Mouse (Mus musculus): ENCODE measurements at regions not wholly inside any gene's neighbourhood (a gene's known extent, or its start where the extent isn't known, plus 50 kb on each side); places are given as distances from the start of the nearest gene placed in this dataset.
A peak's percentile ranks its signal among the peaks of the same experiment; 100 is the strongest.

GRCm38 (mm10) chr16:29838981-29839661 lies 225.1 kb upstream of the Hes1 start:
- DNase-seq, result peak in 1 of 2 experiments; percentile 30

- no peak for DNase-seq
Observed at GRCm38 (mm10) chr16:29839662-29840001, 224.6 kb upstream of the Hes1 start.

- DNase-seq, result no peak
Observed at GRCm38 (mm10) chr16:29840412-29840811, 223.8 kb upstream of the Hes1 start.

GRCm38 (mm10) chr16:29841132-29841531 lies 223.1 kb upstream of the Hes1 start:
- DNase-seq, result no peak

GRCm38 (mm10) chr16:29842071-29842470 lies 222.1 kb upstream of the Hes1 start:
- DNase-seq, result no peak

- DNase-seq, result no peak
Observed at GRCm38 (mm10) chr16:29843490-29843889, 220.7 kb upstream of the Hes1 start.

- no peak for DNase-seq
Observed at GRCm38 (mm10) chr16:29844706-29845596, 219.2 kb upstream of the Hes1 start.

- no peak for DNase-seq
Observed at GRCm38 (mm10) chr16:29845597-29845986, 218.6 kb upstream of the Hes1 start.

- no peak for DNase-seq
Observed at GRCm38 (mm10) chr16:29847059-29847458, 217.1 kb upstream of the Hes1 start.

- DNase-seq, result no peak
Observed at GRCm38 (mm10) chr16:29847734-29848133, 216.4 kb upstream of the Hes1 start.

- no peak for DNase-seq
Observed at GRCm38 (mm10) chr16:29848527-29848926, 215.7 kb upstream of the Hes1 start.

- DNase-seq, result no peak
Observed at GRCm38 (mm10) chr16:29849511-29849910, 214.7 kb upstream of the Hes1 start.

GRCm38 (mm10) chr16:29850616-29851015 lies 213.6 kb upstream of the Hes1 start:
- no peak for DNase-seq

GRCm38 (mm10) chr16:29851827-29852226 lies 212.4 kb upstream of the Hes1 start:
- no peak for DNase-seq

- DNase-seq, result no peak
Observed at GRCm38 (mm10) chr16:29854805-29855565, 209.2 kb upstream of the Hes1 start.

- no peak for DNase-seq
Observed at GRCm38 (mm10) chr16:29856545-29856944, 207.6 kb upstream of the Hes1 start.

GRCm38 (mm10) chr16:29858645-29859044 lies 205.5 kb upstream of the Hes1 start:
- DNase-seq, result no peak

- DNase-seq, result no peak
Observed at GRCm38 (mm10) chr16:29860306-29860705, 203.9 kb upstream of the Hes1 start.

GRCm38 (mm10) chr16:29861056-29861455 lies 203.1 kb upstream of the Hes1 start:
- no peak for DNase-seq

GRCm38 (mm10) chr16:29865075-29865740 lies 199.0 kb upstream of the Hes1 start:
- DNase-seq, result no peak

GRCm38 (mm10) chr16:29871395-29871794 lies 192.8 kb upstream of the Hes1 start:
- DNase-seq, result no peak

GRCm38 (mm10) chr16:29876196-29876595 lies 188.0 kb upstream of the Hes1 start:
- DNase-seq, result no peak
